Mouse (Mus musculus) cortical plate, adult 2 months (tissue): Measurements from ENCODE around the gene Ankrd44.

Source experiments
- CTCF ChIP-seq: fragments of 200-500 bp; IDR thresholded peaks from 2 replicates; pipeline ENCODE4 v1.5.1; 2011; ENCODE audit warnings: mild to moderate bottlenecking, control low read depth, low read length; ENCODE audit not compliant: insufficient read depth; ENCODE audit errors: extremely low read depth
- POLR2A ChIP-seq: fragments of 200-500 bp; IDR thresholded peaks from 2 replicates; pipeline ENCODE4 v1.6.1; 2011; ENCODE audit warnings: mild to moderate bottlenecking, low read length, control low read depth; ENCODE audit not compliant: insufficient read depth; ENCODE audit errors: extremely low read depth

GRCm38 (mm10) chr1:54872857-54873616 lies 53.1 kb downstream of the Ankrd44 start:
- no peak for TF ChIP-seq POLR2A
- no peak for TF ChIP-seq CTCF
